Mouse (Mus musculus) neural tube, embryonic 11.5 days (tissue): ENCODE data around the gene Pdcd11. TPM values are rescaled to one million over a fixed set of nuclear protein-coding genes. Genes with fewer than 3 reads are reported as not detected.

Source experiments
- ATAC-seq: fragments of 200-750 bp; cut with Nextera tagmentation; 2 replicates; pipeline ENCODE4 v1.8.0; 2017; ENCODE audit warnings: moderate number of reproducible peaks, mild to moderate bottlenecking, moderate TSS enrichment, moderate library complexity; ENCODE audit not compliant: insufficient read depth, low FRiP score, low TSS enrichment
- DNase-seq: peaks from one replicate; pipeline ENCODE4 v3.0.0-alpha.2; 2015; ENCODE audit warnings: low spot score
- H3K27ac ChIP-seq: fragments of 300-500 bp; sonication (generic); 2 replicates; pipeline ENCODE4 v1.5.1; 2014; ENCODE audit warnings: low read depth, mild to moderate bottlenecking, low read length
- H3K27me3 ChIP-seq: fragments of 300-500 bp; sonication (generic); 2 replicates; pipeline ENCODE4 v1.6.1; 2014; ENCODE audit warnings: mild to moderate bottlenecking, low read length, mixed read lengths; ENCODE audit not compliant: control insufficient read depth, insufficient read depth
- H3K36me3 ChIP-seq: fragments of 300-500 bp; sonication (generic); 2 replicates; pipeline ENCODE4 v1.6.1; 2014; ENCODE audit warnings: mild to moderate bottlenecking, low read length, moderate library complexity, mixed read lengths; ENCODE audit not compliant: control insufficient read depth, insufficient read depth
- H3K4me1 ChIP-seq: fragments of 300-500 bp; sonication (generic); 2 replicates; pipeline ENCODE4 v1.6.1; 2014; ENCODE audit warnings: low read length, mixed read lengths; ENCODE audit not compliant: control insufficient read depth, insufficient read depth
- H3K4me2 ChIP-seq: fragments of 300-500 bp; sonication (generic); 2 replicates; pipeline ENCODE4 v1.6.1; 2014; ENCODE audit warnings: low read depth, mild to moderate bottlenecking, moderate library complexity
- H3K4me3 ChIP-seq: fragments of 300-500 bp; sonication (generic); 2 replicates; pipeline ENCODE4 v1.5.1; 2014; ENCODE audit warnings: low read depth, low read length
- H3K9ac ChIP-seq: fragments of 300-500 bp; sonication (generic); 2 replicates; pipeline ENCODE4 v1.6.1; 2014; ENCODE audit warnings: mild to moderate bottlenecking, low read length
- H3K9me3 ChIP-seq: fragments of 300-500 bp; sonication (generic); 2 replicates; pipeline ENCODE4 v1.6.1; 2016; ENCODE audit warnings: low read length; ENCODE audit not compliant: control insufficient read depth
- WGBS: fragments of 180-500 bp; shearing (Covaris S2); extraction: QIAGEN DNeasy Blood & Tissue Kit; methylation state at CpG from one replicate; pipeline ENCODE4 v1.1.7; 2014; 5-methylcytosine and 5-hydroxymethylcytosine counted together
- polyA plus RNA-seq: library from polyadenylated mRNA; unstranded; fragments of >200 nt; fragmentation: Nextera tagmentation; extraction: Ambion mirVana; gene quantifications from 2 replicates; pipeline ENCODE4 v1.2.1, GENCODE M21; 2014

The Pdcd11 gene
- polyA plus RNA-seq, 1 experiment from 2014 or later = 11.0 TPM

DNA sequence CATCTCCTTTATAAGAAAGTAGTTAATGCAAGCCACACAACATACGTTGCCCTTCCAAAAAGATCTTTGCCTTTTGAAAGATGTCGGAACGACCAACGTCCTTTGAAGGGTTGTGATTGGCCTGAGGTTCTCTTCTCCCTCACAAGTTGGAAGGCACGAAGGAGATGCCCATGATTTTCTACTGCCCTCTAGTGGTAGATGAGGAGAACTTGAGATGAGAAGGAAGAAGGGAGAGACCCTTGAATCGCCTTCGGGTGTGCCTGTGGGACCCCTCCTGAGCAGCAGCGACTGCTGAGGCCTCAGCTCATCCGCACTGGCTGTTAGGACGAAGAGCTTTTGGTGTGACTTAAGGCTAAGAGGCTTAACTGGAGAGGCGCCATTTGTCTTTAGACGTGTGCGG is 77.7 kb downstream of the Pdcd11 start:
- H3K4me3 ChIP-seq = no peak overlapping the region
- no peaks in the 10 kb centered on the region for H3K27me3 ChIP-seq
- H3K4me2 ChIP-seq = peak overlapping the region; percentile 17
- H3K36me3 ChIP-seq = no peaks in the 10 kb centered on the region
- no peaks in the 10 kb centered on the region for H3K9me3 ChIP-seq
- H3K27ac ChIP-seq = no peak overlapping the region
- H3K4me1 ChIP-seq = no peaks in the 10 kb centered on the region
- no peak for ATAC-seq
- 11% methylated on average over 13 of the region's 13 CpGs for WGBS
- H3K9ac ChIP-seq = no peak overlapping the region
- DNase-seq = peak; percentile 64

DNA sequence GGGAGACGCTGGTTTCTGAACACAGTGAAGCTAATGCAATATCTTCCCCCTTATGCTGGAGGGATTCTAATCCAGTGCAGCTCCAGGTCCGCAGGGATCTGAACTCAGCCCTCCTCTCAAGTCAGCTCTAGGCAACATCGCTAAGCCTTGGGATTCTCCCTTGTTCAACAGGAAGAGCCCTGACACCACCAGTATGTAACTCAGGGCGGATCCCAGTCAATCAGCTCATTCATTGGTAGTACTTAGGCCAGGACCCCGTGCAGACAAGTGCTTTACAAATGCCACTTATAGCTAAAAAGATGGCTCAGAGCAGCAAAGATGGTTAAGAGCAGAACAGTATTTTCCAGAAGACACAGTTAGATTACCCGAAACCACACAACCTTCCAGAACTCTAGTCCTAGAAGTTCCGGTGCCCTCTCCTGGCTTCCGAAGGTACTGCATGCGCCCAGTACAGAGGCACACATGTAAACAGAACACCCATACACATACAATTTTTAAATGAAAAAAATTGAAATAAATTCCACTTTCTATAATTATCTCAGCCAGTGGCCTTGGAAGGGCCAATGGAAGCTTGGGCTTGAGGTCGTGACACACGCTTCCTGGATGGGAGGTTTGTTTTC is 78.3 kb downstream of the Pdcd11 start:
- 28% methylated on average over 11 of the region's 11 CpGs for WGBS
- H3K9me3 ChIP-seq = no peaks in the 10 kb centered on the region
- ATAC-seq (no peak), DNase-seq (peak; percentile 83)
- peak overlapping the region; percentile 19 for H3K4me2 ChIP-seq
- no peak overlapping the region for H3K4me3 ChIP-seq
- H3K4me1 ChIP-seq = no peaks in the 10 kb centered on the region
- no peak overlapping the region for H3K9ac ChIP-seq
- H3K27me3 ChIP-seq = no peaks in the 10 kb centered on the region
- H3K36me3 ChIP-seq = no peaks in the 10 kb centered on the region
- H3K27ac ChIP-seq = no peak overlapping the region

DNA sequence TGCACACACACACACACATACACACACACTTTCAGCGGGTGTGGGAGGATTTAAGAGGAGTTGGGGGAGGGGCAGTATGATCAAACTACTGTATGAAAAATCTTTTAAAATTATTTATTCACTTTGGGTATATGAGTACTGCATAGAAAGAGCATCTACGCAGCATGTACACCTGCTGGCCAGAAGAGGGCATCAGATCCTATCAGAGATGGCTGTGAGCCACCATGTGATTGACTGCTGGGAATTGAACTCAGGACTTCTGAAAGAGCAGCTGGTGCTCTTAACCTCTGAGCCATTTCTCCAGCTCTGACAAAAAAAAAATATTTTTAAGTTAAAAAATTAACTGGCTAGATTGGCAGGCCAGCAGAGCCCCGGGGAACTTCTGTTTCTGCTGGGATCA is 83.9 kb downstream of the Pdcd11 start:
- DNase-seq (no peak), ATAC-seq (no peak)
- Histone ChIP-seq H3K4me2 (no peak overlapping the region), H3K4me1 (peaks cover 8% of the 10 kb centered on the region; the same call in 1 of the 2 replicates), H3K36me3 (no peaks in the 10 kb centered on the region), H3K27me3 (peaks cover 17% of the 10 kb centered on the region), H3K9ac (no peak overlapping the region), H3K27ac (no peak overlapping the region), H3K4me3 (no peak overlapping the region), H3K9me3 (no peaks in the 10 kb centered on the region)
- WGBS = 65% methylated on average over 3 of the region's 3 CpGs

DNA sequence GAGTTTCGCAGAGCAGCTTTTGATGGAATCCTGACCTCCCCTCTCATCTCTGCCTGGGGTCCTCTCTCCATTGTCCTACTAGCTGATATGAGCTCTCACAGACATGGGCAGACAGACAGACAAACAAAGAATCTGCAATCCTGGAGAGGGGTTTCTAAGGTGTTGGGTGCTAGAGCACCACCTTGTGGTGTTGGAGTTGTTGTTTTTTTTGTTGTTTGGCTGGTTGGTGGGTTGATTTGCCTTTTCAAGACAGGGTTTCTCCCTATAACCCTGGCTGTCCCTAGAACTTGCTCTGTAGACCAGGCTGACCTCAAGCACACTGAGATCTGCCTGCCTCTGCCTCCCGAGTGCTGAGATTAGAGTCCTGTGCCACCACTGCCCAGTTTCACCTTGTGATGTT is 84.9 kb downstream of the Pdcd11 start:
- WGBS = 53% methylated on average over 2 of the region's 2 CpGs
- peak; percentile 5 for DNase-seq
- H3K4me2 ChIP-seq = no peak overlapping the region
- no peak overlapping the region for H3K9ac ChIP-seq
- H3K4me1 ChIP-seq = peaks cover 13% of the 10 kb centered on the region; the same call in 1 of the 2 replicates
- H3K27me3 ChIP-seq = peaks cover 26% of the 10 kb centered on the region
- H3K36me3 ChIP-seq = no peaks in the 10 kb centered on the region
- no peak overlapping the region for H3K27ac ChIP-seq
- H3K4me3 ChIP-seq = no peak overlapping the region
- ATAC-seq = no peak
- no peaks in the 10 kb centered on the region for H3K9me3 ChIP-seq

DNA sequence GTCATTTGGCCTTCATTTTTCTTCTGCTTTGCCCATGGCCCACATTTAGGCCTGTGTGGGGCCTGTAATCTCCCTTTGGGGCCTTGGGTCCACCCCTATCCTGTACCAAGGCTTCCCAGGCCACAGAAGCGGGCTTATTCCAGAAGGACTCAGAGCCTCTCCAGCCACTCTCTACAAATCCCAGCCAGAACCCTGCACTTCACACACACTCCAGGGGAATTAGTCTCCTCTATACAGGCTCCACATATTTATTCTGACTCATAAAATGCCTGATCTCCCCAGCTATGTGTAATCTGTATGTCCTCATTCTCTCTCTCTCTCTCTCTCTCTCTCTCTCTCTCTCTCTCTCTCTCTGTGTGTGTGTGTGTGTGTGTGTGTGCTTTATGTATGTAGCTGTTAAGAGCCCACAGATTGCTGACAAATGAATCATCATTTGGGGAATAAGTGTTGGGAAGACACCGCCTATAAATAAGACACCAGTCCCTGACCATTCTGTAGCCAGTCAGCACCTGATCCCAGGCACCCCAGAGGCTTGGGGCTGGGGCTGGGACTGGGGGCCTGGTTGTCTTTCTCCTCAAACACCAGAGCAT is 86.4 kb downstream of the Pdcd11 start:
- peaks cover 13% of the 10 kb centered on the region; the same call in 1 of the 2 replicates for H3K4me1 ChIP-seq
- 75% methylated on average over 2 of the region's 2 CpGs for WGBS
- no peaks in the 10 kb centered on the region for H3K36me3 ChIP-seq
- H3K27me3 ChIP-seq = peaks cover 31% of the 10 kb centered on the region
- H3K27ac ChIP-seq = no peak overlapping the region
- no peak for DNase-seq
- no peaks in the 10 kb centered on the region for H3K9me3 ChIP-seq
- ATAC-seq = no peak
- no peak overlapping the region for H3K9ac ChIP-seq
- no peak overlapping the region for H3K4me3 ChIP-seq
- no peak overlapping the region for H3K4me2 ChIP-seq

DNA sequence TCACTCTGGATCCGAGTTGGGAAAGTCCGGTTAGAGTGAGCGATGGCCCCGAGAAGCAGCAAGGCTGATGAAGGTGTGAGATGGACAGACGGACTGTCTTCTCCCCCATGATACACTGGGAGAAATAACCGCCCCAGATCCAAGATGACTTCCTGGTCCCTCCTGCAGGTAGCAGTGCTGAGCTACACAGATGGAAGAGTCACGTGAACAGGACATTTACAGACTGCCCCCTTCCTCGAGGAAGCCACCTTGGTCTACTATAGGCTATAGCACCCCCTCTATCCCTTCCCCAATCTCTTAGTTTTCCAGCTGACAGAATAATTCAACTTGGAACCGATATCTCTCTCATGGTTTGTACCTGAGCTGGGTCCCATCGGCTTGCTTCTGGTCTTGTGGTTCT is 87.4 kb downstream of the Pdcd11 start:
- peaks cover 31% of the 10 kb centered on the region for H3K27me3 ChIP-seq
- H3K9me3 ChIP-seq = no peaks in the 10 kb centered on the region
- DNase-seq = peak; percentile 43
- H3K9ac ChIP-seq = no peak overlapping the region
- H3K4me1 ChIP-seq = peaks cover 13% of the 10 kb centered on the region; the same call in 1 of the 2 replicates
- peak overlapping the region; percentile 100; the same call in 1 of the 2 replicates for H3K4me2 ChIP-seq
- ATAC-seq = no peak
- no peaks in the 10 kb centered on the region for H3K36me3 ChIP-seq
- H3K27ac ChIP-seq = no peak overlapping the region
- H3K4me3 ChIP-seq = no peak overlapping the region
- WGBS = 25% methylated on average over 10 of the region's 10 CpGs

DNA sequence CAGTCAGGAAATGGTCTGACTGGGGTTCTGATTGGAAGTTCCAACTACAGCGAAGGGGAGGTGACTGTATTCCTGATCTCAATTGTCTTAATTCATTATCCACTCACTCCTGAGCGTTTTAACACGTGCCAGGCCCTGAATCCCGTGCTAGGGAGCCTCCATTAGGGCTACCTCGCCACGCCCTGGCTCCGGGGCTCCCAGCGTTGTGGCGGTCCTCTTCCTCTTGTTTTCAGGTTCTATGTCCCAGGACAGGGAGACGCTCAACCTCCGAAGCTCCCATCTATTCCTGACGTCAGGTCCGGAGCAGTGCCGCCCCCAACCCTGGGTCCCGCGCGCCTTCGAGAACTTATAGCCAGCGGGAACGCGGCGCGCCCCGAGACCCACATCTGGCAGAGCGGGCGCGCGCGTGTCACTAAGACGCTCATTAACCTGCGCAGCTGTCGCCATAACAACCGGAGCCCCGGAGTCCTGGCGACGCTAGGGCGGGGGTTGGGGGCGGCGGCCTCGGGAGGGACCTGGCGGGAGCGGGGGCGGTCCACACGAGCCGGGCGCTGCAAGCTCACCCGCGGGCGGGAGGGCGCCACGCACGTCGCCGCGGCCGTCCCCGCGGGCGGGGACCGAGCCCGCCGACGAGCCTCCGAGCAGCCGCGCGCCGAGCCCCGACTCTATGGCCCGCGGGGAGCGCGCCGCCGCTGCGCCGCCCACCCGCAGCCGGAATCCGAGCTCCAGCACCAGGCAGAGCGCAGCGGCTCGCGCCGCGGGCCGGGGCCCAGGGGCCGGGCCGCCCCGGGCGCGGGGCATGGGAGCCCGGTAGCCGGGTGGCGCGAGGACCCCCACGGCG is 88.1 kb downstream of the Pdcd11 start, which contains the start of gene Neurl1a:
Gene Neurl1a, plus strand, starts transcription at position 390 of the 841 bp plus-strand sequence.
- peaks cover 13% of the 10 kb centered on the region; the same call in 1 of the 2 replicates for H3K4me1 ChIP-seq
- H3K27me3 ChIP-seq = peaks cover 31% of the 10 kb centered on the region
- no peaks in the 10 kb centered on the region for H3K36me3 ChIP-seq
- ATAC-seq = peak; percentile 63
- H3K27ac ChIP-seq = no peak within 1 kb of the TSS
- H3K4me2 ChIP-seq = peak within 1 kb of the TSS; percentile 100
- WGBS = under 1% methylated on average over 88 of the region's 98 CpGs
- peak within 1 kb of the TSS; percentile 61 for H3K9ac ChIP-seq
- no peaks in the 10 kb centered on the region for H3K9me3 ChIP-seq
- DNase-seq = peak; percentile 73
- peak within 1 kb of the TSS; percentile 69 for H3K4me3 ChIP-seq

DNA sequence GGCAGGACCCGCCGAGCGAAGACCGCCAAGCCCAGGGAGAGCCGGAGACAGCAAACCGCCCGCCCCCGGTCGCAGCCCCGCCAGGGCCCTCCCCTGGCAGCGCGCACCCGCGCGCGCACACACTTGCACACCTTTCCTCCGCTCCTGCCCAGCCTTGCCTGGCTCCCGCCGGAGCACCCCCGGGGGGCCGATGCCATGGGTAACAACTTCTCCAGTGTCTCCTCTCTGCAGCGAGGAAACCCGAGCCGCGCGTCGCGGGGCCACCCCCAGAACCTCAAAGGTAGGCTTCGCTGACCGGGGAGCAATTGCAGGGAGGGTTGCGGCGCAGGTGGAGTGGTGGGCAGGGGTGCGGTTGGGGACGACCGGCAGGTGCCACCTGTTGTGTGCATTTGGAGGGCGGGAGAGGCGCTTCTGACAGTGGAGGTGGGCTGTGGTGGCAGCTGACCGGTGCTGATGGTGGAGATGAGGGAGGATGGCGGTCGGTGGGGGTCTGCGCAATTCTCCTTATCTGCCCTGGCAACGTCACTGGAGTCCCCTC is 88.8 kb downstream of the Pdcd11 start:
- Histone ChIP-seq H3K36me3 (no peaks in the 10 kb centered on the region), H3K27ac (no peak overlapping the region), H3K9me3 (no peaks in the 10 kb centered on the region), H3K27me3 (peaks cover 31% of the 10 kb centered on the region), H3K4me2 (peak overlapping the region; percentile 100), H3K9ac (peak overlapping the region; percentile 61), H3K4me3 (peak overlapping the region; percentile 69), H3K4me1 (peaks cover 13% of the 10 kb centered on the region; the same call in 1 of the 2 replicates)
- DNase-seq = peak; percentile 25
- under 1% methylated on average over 42 of the region's 42 CpGs for WGBS
- ATAC-seq = 0 out of 2 replicates have a peak, but pooled peaks have one; percentile 31
